Mouse (Mus musculus) hindbrain, embryonic 15.5 days (tissue): ENCODE results near the gene Cyp2c55. TPM values are rescaled to one million over a fixed set of nuclear protein-coding genes. Genes with fewer than 3 reads are reported as not detected.
A peak's percentile ranks its signal among the peaks of the same experiment; 100 is the strongest.

Source experiments
- ATAC-seq: fragments of 200-750 bp; cut with Nextera tagmentation; 2 replicates; pipeline ENCODE4 v1.8.0; 2017; ENCODE audit warnings: low read depth, moderate number of reproducible peaks, moderate TSS enrichment; ENCODE audit not compliant: low FRiP score
- H3K27ac ChIP-seq: fragments of 300-500 bp; sonication (generic); replicated peaks from 2 replicates; pipeline ENCODE4 v1.5.1; 2015; ENCODE audit warnings: mild to moderate bottlenecking, inconsistent platforms
- H3K27me3 ChIP-seq: fragments of 300-500 bp; sonication (generic); 2 replicates; pipeline ENCODE4 v1.6.1; 2015; ENCODE audit warnings: control low read depth, inconsistent platforms
- H3K36me3 ChIP-seq: fragments of 300-500 bp; sonication (generic); 2 replicates; pipeline ENCODE4 v1.6.1; 2015; ENCODE audit warnings: control low read depth, inconsistent platforms
- H3K4me1 ChIP-seq: fragments of 300-500 bp; sonication (generic); replicated peaks from 2 replicates; pipeline ENCODE4 v1.6.1; 2015; ENCODE audit warnings: control low read depth, inconsistent platforms
- H3K4me2 ChIP-seq: fragments of 300-500 bp; sonication (generic); 2 replicates; pipeline ENCODE4 v1.6.1; 2015; ENCODE audit warnings: moderate library complexity, mild to moderate bottlenecking, inconsistent platforms
- H3K4me3 ChIP-seq: fragments of 300-500 bp; sonication (generic); 2 replicates; pipeline ENCODE4 v1.5.1; 2015; ENCODE audit warnings: mild to moderate bottlenecking, inconsistent platforms
- H3K9ac ChIP-seq: fragments of 300-500 bp; sonication (generic); 2 replicates; pipeline ENCODE4 v1.6.1; 2015; ENCODE audit warnings: inconsistent platforms
- H3K9me3 ChIP-seq: fragments of 300-500 bp; sonication (generic); 2 replicates; pipeline ENCODE4 v1.6.1; 2016; ENCODE audit warnings: control low read depth, inconsistent platforms
- WGBS: fragments of 180-500 bp; shearing (Covaris S2); methylation state at CpG from one replicate; pipeline ENCODE4 v1.1.7; 2015; 5-methylcytosine and 5-hydroxymethylcytosine counted together
- polyA plus RNA-seq: library from polyadenylated mRNA; unstranded; fragments of >200 nt; fragmentation: Nextera tagmentation; extraction: Ambion mirVana; gene quantifications from 2 replicates; pipeline ENCODE4 v1.2.1, GENCODE M21; 2015

Cyp2c55 gene
- polyA plus RNA-seq = 0.08 TPM in 1 of 2 replicates, not detected in the other

GRCm38 (mm10) chr19:39006715-39007114 lies at the start of gene Cyp2c55:
TSS of gene Cyp2c55 (plus strand) at chr19:39007019.
- ATAC-seq = no peak

GRCm38 (mm10) chr19:38970741-38971140 lies 36.1 kb upstream of the Cyp2c55 start:
- Histone ChIP-seq H3K27ac (no peak overlapping the region), H3K9me3 (no peaks in the 10 kb centered on the region), H3K27me3 (no peaks in the 10 kb centered on the region), H3K4me2 (no peak overlapping the region), H3K4me1 (no peaks in the 10 kb centered on the region), H3K4me3 (no peak overlapping the region), H3K9ac (no peak overlapping the region), H3K36me3 (peaks cover 7% of the 10 kb centered on the region; the same call in 1 of the 2 replicates)
- no peak for ATAC-seq
- 91% methylated on average over 6 of the region's 6 CpGs for WGBS

More at GRCm38 (mm10) chr19:39006715-39007114, at the start of gene Cyp2c55:
- H3K4me2 ChIP-seq = no peak within 1 kb of the TSS
- no peaks in the 10 kb centered on the region for H3K27me3 ChIP-seq
- no peak within 1 kb of the TSS for H3K4me3 ChIP-seq
- H3K9ac ChIP-seq = no peak within 1 kb of the TSS
- no peaks in the 10 kb centered on the region for H3K4me1 ChIP-seq
- no peaks in the 10 kb centered on the region for H3K9me3 ChIP-seq
- H3K36me3 ChIP-seq = no peaks in the 10 kb centered on the region
- H3K27ac ChIP-seq = no peak within 1 kb of the TSS

- no peak for ATAC-seq
- H3K36me3 ChIP-seq = peaks cover 7% of the 10 kb centered on the region; the same call in 1 of the 2 replicates
- H3K4me3 ChIP-seq = no peak overlapping the region
- no peaks in the 10 kb centered on the region for H3K27me3 ChIP-seq
- H3K27ac ChIP-seq = no peak overlapping the region
- no peaks in the 10 kb centered on the region for H3K9me3 ChIP-seq
- H3K4me1 ChIP-seq = no peaks in the 10 kb centered on the region
- no peak overlapping the region for H3K4me2 ChIP-seq
- no peak overlapping the region for H3K9ac ChIP-seq
- WGBS = 76% methylated on average over 5 of the region's 5 CpGs
Measured at GRCm38 (mm10) chr19:38972581-38972980, 34.2 kb upstream of the Cyp2c55 start.

- Histone ChIP-seq H3K27ac (no peak overlapping the region), H3K9me3 (no peaks in the 10 kb centered on the region), H3K36me3 (peaks cover 7% of the 10 kb centered on the region; the same call in 1 of the 2 replicates), H3K27me3 (no peaks in the 10 kb centered on the region), H3K4me3 (no peak overlapping the region), H3K4me1 (no peaks in the 10 kb centered on the region), H3K9ac (no peak overlapping the region), H3K4me2 (no peak overlapping the region)
- no peak for ATAC-seq
- WGBS = 60% methylated on average over 7 of the region's 7 CpGs
Measured at GRCm38 (mm10) chr19:38973666-38974065, 33.2 kb upstream of the Cyp2c55 start.

GRCm38 (mm10) chr19:38976269-38976668 lies 30.6 kb upstream of the Cyp2c55 start:
- H3K27ac ChIP-seq = no peak overlapping the region
- ATAC-seq = no peak
- no peaks in the 10 kb centered on the region for H3K36me3 ChIP-seq
- no peaks in the 10 kb centered on the region for H3K9me3 ChIP-seq
- no peaks in the 10 kb centered on the region for H3K4me1 ChIP-seq
- no peak overlapping the region for H3K4me2 ChIP-seq
- H3K9ac ChIP-seq = no peak overlapping the region
- no peak overlapping the region for H3K4me3 ChIP-seq
- H3K27me3 ChIP-seq = no peaks in the 10 kb centered on the region

- 0 out of 2 replicates have a peak, but pooled peaks have one; percentile 51 for ATAC-seq
- no peaks in the 10 kb centered on the region for H3K27me3 ChIP-seq
- H3K9ac ChIP-seq = no peak overlapping the region
- no peaks in the 10 kb centered on the region for H3K9me3 ChIP-seq
- no peaks in the 10 kb centered on the region for H3K36me3 ChIP-seq
- no peaks in the 10 kb centered on the region for H3K4me1 ChIP-seq
- H3K27ac ChIP-seq = no peak overlapping the region
- WGBS = 0% methylated on average over 1 of the region's 1 CpGs
- H3K4me2 ChIP-seq = no peak overlapping the region
- H3K4me3 ChIP-seq = no peak overlapping the region
Measured at GRCm38 (mm10) chr19:38981966-38982365, 24.9 kb upstream of the Cyp2c55 start.

GRCm38 (mm10) chr19:38998248-38998647 lies 8.6 kb upstream of the Cyp2c55 start:
- no peaks in the 10 kb centered on the region for H3K4me1 ChIP-seq
- H3K27me3 ChIP-seq = no peaks in the 10 kb centered on the region
- no peak overlapping the region for H3K4me3 ChIP-seq
- H3K9me3 ChIP-seq = no peaks in the 10 kb centered on the region
- H3K9ac ChIP-seq = no peak overlapping the region
- H3K4me2 ChIP-seq = no peak overlapping the region
- H3K27ac ChIP-seq = no peak overlapping the region
- no peaks in the 10 kb centered on the region for H3K36me3 ChIP-seq
- no peak for ATAC-seq
- WGBS = 85% methylated on average over 4 of the region's 4 CpGs

GRCm38 (mm10) chr19:38998676-38999075 lies 8.1 kb upstream of the Cyp2c55 start:
- 93% methylated on average over 1 of the region's 1 CpGs for WGBS

GRCm38 (mm10) chr19:39005132-39005531 lies 1.7 kb upstream of the Cyp2c55 start:
- H3K4me2 ChIP-seq = no peak overlapping the region
- no peaks in the 10 kb centered on the region for H3K36me3 ChIP-seq
- 91% methylated on average over 1 of the region's 1 CpGs for WGBS
- no peak for ATAC-seq
- no peak overlapping the region for H3K27ac ChIP-seq
- H3K9ac ChIP-seq = no peak overlapping the region
- H3K4me3 ChIP-seq = no peak overlapping the region
- no peaks in the 10 kb centered on the region for H3K4me1 ChIP-seq
- H3K27me3 ChIP-seq = no peaks in the 10 kb centered on the region
- no peaks in the 10 kb centered on the region for H3K9me3 ChIP-seq

More at GRCm38 (mm10) chr19:38998676-38999075, 8.1 kb upstream of the Cyp2c55 start:
- Histone ChIP-seq H3K27ac (no peak overlapping the region), H3K27me3 (no peaks in the 10 kb centered on the region), H3K4me1 (no peaks in the 10 kb centered on the region), H3K36me3 (no peaks in the 10 kb centered on the region), H3K9ac (no peak overlapping the region), H3K4me2 (no peak overlapping the region), H3K9me3 (no peaks in the 10 kb centered on the region), H3K4me3 (no peak overlapping the region)
- ATAC-seq = no peak

- no peak for ATAC-seq
- no peak overlapping the region for H3K4me2 ChIP-seq
- no peak overlapping the region for H3K27ac ChIP-seq
- no peaks in the 10 kb centered on the region for H3K9me3 ChIP-seq
- H3K27me3 ChIP-seq = no peaks in the 10 kb centered on the region
- no peaks in the 10 kb centered on the region for H3K4me1 ChIP-seq
- H3K4me3 ChIP-seq = no peak overlapping the region
- 89% methylated on average over 1 of the region's 1 CpGs for WGBS
- H3K9ac ChIP-seq = no peak overlapping the region
- no peaks in the 10 kb centered on the region for H3K36me3 ChIP-seq
Measured at GRCm38 (mm10) chr19:39057928-39058327, 51.1 kb downstream of the Cyp2c55 start.

- ATAC-seq = no peak
- 78% methylated on average over 2 of the region's 2 CpGs for WGBS
- no peaks in the 10 kb centered on the region for H3K4me1 ChIP-seq
- H3K4me2 ChIP-seq = no peak within 1 kb of the TSS
- no peaks in the 10 kb centered on the region for H3K36me3 ChIP-seq
- H3K9ac ChIP-seq = no peak within 1 kb of the TSS
- H3K27ac ChIP-seq = no peak within 1 kb of the TSS
- no peak within 1 kb of the TSS for H3K4me3 ChIP-seq
- H3K9me3 ChIP-seq = no peaks in the 10 kb centered on the region
- H3K27me3 ChIP-seq = no peaks in the 10 kb centered on the region
Measured at GRCm38 (mm10) chr19:39060719-39061118, 53.9 kb downstream of the Cyp2c55 start, which contains the start of gene Cyp2c65. TSS of gene Cyp2c65 (plus strand) at chr19:39061015.
